Mouse (Mus musculus): ENCODE measurements around the gene Helt. TPM values are rescaled to one million over a fixed set of nuclear protein-coding genes. Genes with fewer than 3 reads are reported as not detected.

Gene Helt
- polyA plus RNA-seq (2015; fragmentation: Nextera tagmentation; extraction: Ambion mirVana), result 5.4 and 5.8 TPM in 2 replicates

DNA sequence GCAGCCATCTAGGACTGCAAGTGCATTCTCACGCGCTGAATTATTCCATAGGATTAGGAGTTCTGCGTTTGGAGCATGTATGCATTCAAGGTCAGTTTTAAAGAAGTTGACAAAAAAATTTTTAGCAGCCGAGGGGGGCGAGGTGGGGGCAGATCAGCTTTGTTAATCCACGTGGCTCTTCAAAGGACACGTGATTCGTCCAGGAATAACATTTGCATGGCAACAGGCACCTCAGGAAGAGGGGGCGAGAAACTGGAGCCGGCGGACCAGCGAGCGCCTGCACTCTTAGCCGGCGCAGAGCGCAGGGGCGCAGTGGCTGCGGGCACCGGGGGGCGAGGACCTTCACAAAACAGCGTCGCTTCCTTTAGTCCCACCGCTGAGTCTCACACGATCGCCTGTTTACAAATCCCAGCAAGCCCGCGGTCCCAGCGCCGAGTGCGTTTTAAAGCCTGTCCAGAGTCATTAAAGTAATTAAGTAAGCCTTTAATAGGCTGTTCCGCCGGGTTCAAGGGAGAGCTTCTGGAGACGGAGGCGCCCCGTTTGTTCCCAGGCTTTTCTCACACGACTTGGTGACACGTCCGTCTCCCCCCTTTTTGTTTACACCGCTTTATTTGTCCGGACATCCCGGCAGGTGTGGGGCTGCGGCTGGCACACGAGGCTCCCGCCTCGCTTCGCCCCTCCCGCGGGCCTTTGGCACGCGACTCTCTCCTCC lies at the start of gene Helt:
TSS of gene Helt (minus strand) at position 491 of the 712 bp plus-strand sequence.
- ATAC-seq (replicated peaks), result peak; percentile 55; the same call in 1 of the 2 replicates
- under 1% methylated on average over 50 of the region's 50 CpGs for WGBS
- no peaks in the 10 kb centered on the region for H3K9me3 ChIP-seq
- H3K27me3 ChIP-seq (replicated peaks), result peaks cover 87% of the 10 kb centered on the region
- peaks cover 44% of the 10 kb centered on the region for H3K4me1 ChIP-seq
- H3K27ac ChIP-seq, result no peak within 1 kb of the TSS
- peak within 1 kb of the TSS; percentile 40 for H3K4me2 ChIP-seq
- H3K4me3 ChIP-seq, result peak within 1 kb of the TSS; percentile 21
- H3K36me3 ChIP-seq (replicated peaks), result no peaks in the 10 kb centered on the region
- H3K9ac ChIP-seq, result no peak within 1 kb of the TSS

- no peak overlapping the region for H3K9ac ChIP-seq
- 86% methylated on average over 13 of the region's 13 CpGs for WGBS
- no peak overlapping the region for H3K27ac ChIP-seq
- H3K9me3 ChIP-seq, result no peaks in the 10 kb centered on the region
- H3K4me1 ChIP-seq, result no peaks in the 10 kb centered on the region
- H3K27me3 ChIP-seq (replicated peaks), result no peaks in the 10 kb centered on the region
- H3K4me2 ChIP-seq, result no peak overlapping the region
- H3K36me3 ChIP-seq (replicated peaks), result no peaks in the 10 kb centered on the region
- H3K4me3 ChIP-seq, result no peak overlapping the region
- ATAC-seq (replicated peaks), result no peak
Measured at GRCm38 (mm10) chr8:46342272-46342671, 47.8 kb upstream of the Helt start.

GRCm38 (mm10) chr8:46340381-46341273 lies 46.2 kb upstream of the Helt start:
- ATAC-seq (replicated peaks), result no peak
- WGBS, result 87% methylated on average over 14 of the region's 14 CpGs
- no peaks in the 10 kb centered on the region for H3K36me3 ChIP-seq (replicated peaks)

GRCm38 (mm10) chr8:46339317-46339716 lies 44.8 kb upstream of the Helt start:
- 79% methylated on average over 5 of the region's 5 CpGs for WGBS
- no peak overlapping the region for H3K4me2 ChIP-seq
- ATAC-seq (replicated peaks), result no peak
- no peaks in the 10 kb centered on the region for H3K4me1 ChIP-seq
- H3K9ac ChIP-seq, result no peak overlapping the region
- H3K27ac ChIP-seq, result no peak overlapping the region
- H3K9me3 ChIP-seq, result no peaks in the 10 kb centered on the region
- no peaks in the 10 kb centered on the region for H3K36me3 ChIP-seq (replicated peaks)
- H3K27me3 ChIP-seq (replicated peaks), result no peaks in the 10 kb centered on the region
- no peak overlapping the region for H3K4me3 ChIP-seq

More at GRCm38 (mm10) chr8:46340381-46341273, 46.2 kb upstream of the Helt start:
- no peaks in the 10 kb centered on the region for H3K4me1 ChIP-seq
- H3K27ac ChIP-seq, result no peak overlapping the region
- H3K4me2 ChIP-seq, result no peak overlapping the region
- H3K9ac ChIP-seq, result no peak overlapping the region
- H3K4me3 ChIP-seq, result no peak overlapping the region
- no peaks in the 10 kb centered on the region for H3K27me3 ChIP-seq (replicated peaks)
- H3K9me3 ChIP-seq, result no peaks in the 10 kb centered on the region

DNA sequence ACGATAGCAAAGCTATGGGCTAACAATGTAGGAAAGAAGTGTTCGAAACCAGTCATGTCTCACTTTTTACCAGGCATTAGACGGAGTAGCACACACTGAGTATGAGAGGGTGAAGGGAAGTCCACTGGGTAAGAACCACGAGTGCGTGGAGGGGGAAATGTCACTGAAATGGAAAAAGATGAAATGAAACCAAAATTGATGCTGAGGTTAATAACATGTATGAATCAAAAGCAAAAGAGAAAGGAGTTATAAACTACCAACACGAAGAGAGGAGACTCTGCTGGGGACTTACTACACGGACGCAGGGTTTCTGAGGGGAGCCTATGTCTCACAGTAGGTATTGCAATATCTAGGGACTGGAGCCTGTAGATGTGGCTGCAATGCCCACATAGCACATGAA lies 41.9 kb upstream of the Helt start:
- WGBS, result 92% methylated on average over 8 of the region's 8 CpGs
- ATAC-seq (replicated peaks), result no peak
- Histone ChIP-seq H3K9ac (no peak overlapping the region), H3K9me3 (no peaks in the 10 kb centered on the region), H3K4me1 (no peaks in the 10 kb centered on the region), H3K4me3 (no peak overlapping the region), H3K27ac (no peak overlapping the region), H3K27me3 (replicated peaks) (no peaks in the 10 kb centered on the region), H3K36me3 (replicated peaks) (no peaks in the 10 kb centered on the region), H3K4me2 (no peak overlapping the region)

- H3K27ac ChIP-seq, result no peak overlapping the region
- no peaks in the 10 kb centered on the region for H3K4me1 ChIP-seq
- WGBS, result 82% methylated on average over 7 of the region's 7 CpGs
- H3K27me3 ChIP-seq (replicated peaks), result no peaks in the 10 kb centered on the region
- no peak overlapping the region for H3K4me3 ChIP-seq
- H3K9ac ChIP-seq, result no peak overlapping the region
- H3K9me3 ChIP-seq, result no peaks in the 10 kb centered on the region
- H3K4me2 ChIP-seq, result no peak overlapping the region
- ATAC-seq (replicated peaks), result no peak
- no peaks in the 10 kb centered on the region for H3K36me3 ChIP-seq (replicated peaks)
Measured at GRCm38 (mm10) chr8:46332389-46333061, 38.1 kb upstream of the Helt start.

- H3K9me3 ChIP-seq, result no peaks in the 10 kb centered on the region
- no peak for ATAC-seq (replicated peaks)
- 70% methylated on average over 5 of the region's 5 CpGs for WGBS
- H3K4me3 ChIP-seq, result no peak overlapping the region
- H3K4me1 ChIP-seq, result no peaks in the 10 kb centered on the region
- H3K9ac ChIP-seq, result no peak overlapping the region
- no peak overlapping the region for H3K4me2 ChIP-seq
- no peaks in the 10 kb centered on the region for H3K36me3 ChIP-seq (replicated peaks)
- no peak overlapping the region for H3K27ac ChIP-seq
- no peaks in the 10 kb centered on the region for H3K27me3 ChIP-seq (replicated peaks)
Measured at GRCm38 (mm10) chr8:46331801-46332200, 37.3 kb upstream of the Helt start.

DNA sequence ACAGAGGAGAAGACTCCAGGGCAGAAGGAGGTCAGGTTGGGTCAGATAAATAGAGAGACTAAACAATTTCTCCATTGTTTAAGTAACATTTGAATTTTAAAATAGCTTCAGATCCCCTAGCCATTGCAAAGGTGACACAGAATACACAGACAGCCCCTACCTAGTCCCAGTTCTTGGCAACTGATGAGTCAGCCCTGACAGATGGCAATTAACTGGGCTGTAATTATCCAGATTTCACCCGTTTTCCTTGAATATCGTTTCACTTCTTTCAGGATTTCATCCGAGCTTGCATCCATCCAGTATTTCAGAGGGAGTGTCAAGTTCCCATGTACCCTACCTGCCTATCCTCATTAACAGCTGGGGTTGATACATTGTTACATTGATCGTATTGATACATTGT lies 34.9 kb upstream of the Helt start:
- no peak overlapping the region for H3K27ac ChIP-seq
- no peak overlapping the region for H3K4me3 ChIP-seq
- H3K36me3 ChIP-seq (replicated peaks), result no peaks in the 10 kb centered on the region
- no peak overlapping the region for H3K4me2 ChIP-seq
- H3K9me3 ChIP-seq, result no peaks in the 10 kb centered on the region
- no peak overlapping the region for H3K9ac ChIP-seq
- H3K27me3 ChIP-seq (replicated peaks), result no peaks in the 10 kb centered on the region
- no peak for ATAC-seq (replicated peaks)
- 75% methylated on average over 4 of the region's 4 CpGs for WGBS
- H3K4me1 ChIP-seq, result no peaks in the 10 kb centered on the region

GRCm38 (mm10) chr8:46327284-46327683 lies 32.8 kb upstream of the Helt start:
- no peaks in the 10 kb centered on the region for H3K27me3 ChIP-seq (replicated peaks)
- H3K36me3 ChIP-seq (replicated peaks), result no peaks in the 10 kb centered on the region
- WGBS, result 86% methylated on average over 7 of the region's 7 CpGs
- H3K4me2 ChIP-seq, result no peak overlapping the region
- no peak overlapping the region for H3K4me3 ChIP-seq
- no peak overlapping the region for H3K9ac ChIP-seq
- ATAC-seq (replicated peaks), result no peak
- no peak overlapping the region for H3K27ac ChIP-seq
- no peaks in the 10 kb centered on the region for H3K9me3 ChIP-seq
- H3K4me1 ChIP-seq, result no peaks in the 10 kb centered on the region

DNA sequence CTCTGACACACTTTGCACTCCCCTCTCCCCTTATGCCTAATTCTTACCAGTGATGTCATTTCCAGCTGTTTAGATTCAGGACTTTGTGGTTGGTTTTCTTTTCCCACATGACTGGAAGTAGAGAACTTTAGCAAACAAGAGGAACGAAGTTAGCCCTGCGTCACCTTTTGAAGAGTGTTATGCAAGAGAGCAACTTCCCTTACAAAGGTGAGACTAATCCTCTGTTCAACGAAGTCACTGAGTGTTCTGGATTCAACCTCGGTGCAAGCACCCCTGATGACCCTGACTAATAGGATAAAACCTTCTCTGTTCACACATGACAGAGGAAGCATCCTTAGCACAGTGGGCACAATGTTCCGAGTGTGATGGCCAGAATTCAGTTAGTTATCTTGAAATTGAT lies 32.2 kb upstream of the Helt start:
- 72% methylated on average over 5 of the region's 5 CpGs for WGBS
- Histone ChIP-seq H3K27me3 (replicated peaks) (no peaks in the 10 kb centered on the region), H3K9me3 (no peaks in the 10 kb centered on the region), H3K36me3 (replicated peaks) (no peaks in the 10 kb centered on the region), H3K4me3 (no peak overlapping the region), H3K4me1 (no peaks in the 10 kb centered on the region), H3K9ac (no peak overlapping the region), H3K4me2 (no peak overlapping the region), H3K27ac (no peak overlapping the region)
- no peak for ATAC-seq (replicated peaks)

GRCm38 (mm10) chr8:46324676-46325075 lies 30.2 kb upstream of the Helt start:
- H3K4me1 ChIP-seq, result no peaks in the 10 kb centered on the region
- H3K9ac ChIP-seq, result no peak overlapping the region
- H3K4me2 ChIP-seq, result no peak overlapping the region
- no peaks in the 10 kb centered on the region for H3K9me3 ChIP-seq
- H3K27me3 ChIP-seq (replicated peaks), result no peaks in the 10 kb centered on the region
- no peak for ATAC-seq (replicated peaks)
- H3K27ac ChIP-seq, result no peak overlapping the region
- no peak overlapping the region for H3K4me3 ChIP-seq
- WGBS, result 81% methylated on average over 5 of the region's 5 CpGs
- H3K36me3 ChIP-seq (replicated peaks), result no peaks in the 10 kb centered on the region

- H3K9me3 ChIP-seq, result no peaks in the 10 kb centered on the region
- no peak overlapping the region for H3K4me3 ChIP-seq
- no peaks in the 10 kb centered on the region for H3K36me3 ChIP-seq (replicated peaks)
- ATAC-seq (replicated peaks), result peak; percentile 52; the same call in 1 of the 2 replicates
- no peak overlapping the region for H3K9ac ChIP-seq
- peak overlapping the region; percentile 50 for H3K27ac ChIP-seq
- WGBS, result 60% methylated on average over 5 of the region's 5 CpGs
- H3K4me2 ChIP-seq, result no peak overlapping the region
- H3K4me1 ChIP-seq, result no peaks in the 10 kb centered on the region
- no peaks in the 10 kb centered on the region for H3K27me3 ChIP-seq (replicated peaks)
Measured at GRCm38 (mm10) chr8:46323672-46324191, 29.3 kb upstream of the Helt start.
